Mouse (Mus musculus): Measurements from ENCODE around the gene Erap1. TPM values are rescaled to one million over a fixed set of nuclear protein-coding genes. Genes with fewer than 3 reads are reported as not detected.

The Erap1 gene
- polyA plus RNA-seq, 1 experiment from 2014 or later: 2.9 TPM

- H3K4me3 ChIP-seq: no peak overlapping the region
- H3K36me3 ChIP-seq: peaks cover 5% of the 10 kb centered on the region; the same call in 1 of the 2 replicates
- 84% methylated on average over 2 of the region's 2 CpGs for WGBS
- H3K4me1 ChIP-seq: no peaks in the 10 kb centered on the region
- DNase-seq (ENCODE audit: low spot score): no peak
- H3K27me3 ChIP-seq (ENCODE audit: low read depth, poor library complexity, severe bottlenecking): no peaks in the 10 kb centered on the region
- no peak overlapping the region for H3K27ac ChIP-seq
- H3K9me3 ChIP-seq (replicated peaks): no peaks in the 10 kb centered on the region
These were observed 79.6 kb downstream of the Erap1 start for GRCm38 (mm10) chr13:74719002-74719401.

DNA sequence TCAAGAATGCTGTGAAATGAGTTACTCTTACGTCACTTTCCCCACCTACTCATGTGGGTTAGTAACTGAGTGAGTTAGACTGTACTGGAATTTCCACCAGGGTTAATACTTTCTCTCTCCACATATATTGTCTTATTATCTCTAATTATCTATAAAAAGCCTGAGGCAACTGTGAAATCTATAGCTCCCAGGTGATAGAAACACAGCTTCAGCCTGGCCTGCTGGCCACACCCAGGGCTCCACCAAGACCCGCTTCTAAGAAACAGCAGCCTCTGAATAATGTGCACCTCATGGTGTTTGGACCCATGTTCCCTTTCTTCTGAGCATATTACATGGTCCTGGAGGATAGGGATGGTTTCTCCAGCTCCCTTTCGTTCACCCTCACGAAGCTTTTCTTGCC, 94.4 kb downstream of the Erap1 start:
- Histone ChIP-seq H3K27ac (no peak overlapping the region), H3K4me3 (no peak overlapping the region), H3K27me3 (ENCODE audit: low read depth, poor library complexity, severe bottlenecking) (no peaks in the 10 kb centered on the region), H3K4me1 (no peaks in the 10 kb centered on the region), H3K36me3 (peaks cover 21% of the 10 kb centered on the region; the same call in 1 of the 2 replicates), H3K9me3 (replicated peaks) (no peaks in the 10 kb centered on the region)
- DNase-seq (ENCODE audit: low spot score): no peak
- 91% methylated on average over 4 of the region's 4 CpGs for WGBS

GRCm38 (mm10) chr13:74735834-74736233, 96.5 kb downstream of the Erap1 start:
- WGBS: 88% methylated on average over 5 of the region's 5 CpGs
- Histone ChIP-seq H3K27ac (no peak overlapping the region), H3K27me3 (ENCODE audit: low read depth, poor library complexity, severe bottlenecking) (no peaks in the 10 kb centered on the region), H3K36me3 (peaks cover 13% of the 10 kb centered on the region; the same call in 1 of the 2 replicates), H3K9me3 (replicated peaks) (no peaks in the 10 kb centered on the region), H3K4me1 (no peaks in the 10 kb centered on the region), H3K4me3 (no peak overlapping the region)
- no peak for DNase-seq (ENCODE audit: low spot score)

GRCm38 (mm10) chr13:74736396-74736795, 97.0 kb downstream of the Erap1 start:
- Histone ChIP-seq H3K4me1 (no peaks in the 10 kb centered on the region), H3K27ac (no peak overlapping the region), H3K4me3 (no peak overlapping the region), H3K27me3 (ENCODE audit: low read depth, poor library complexity, severe bottlenecking) (no peaks in the 10 kb centered on the region), H3K36me3 (peaks cover 13% of the 10 kb centered on the region; the same call in 1 of the 2 replicates), H3K9me3 (replicated peaks) (no peaks in the 10 kb centered on the region)
- 98% methylated on average over 2 of the region's 2 CpGs for WGBS
- no peak for DNase-seq (ENCODE audit: low spot score)

Other genes with a start within 250 kb of the Erap1 start
- gene Zfp72, start 248.7 kb upstream of the Erap1 start, polyA plus RNA-seq (2016; fragmentation: Nextera tagmentation; extraction: Ambion mirVana): 5.0 and 5.9 TPM in 2 replicates
- gene Ftl1-ps1, start 239.9 kb upstream of the Erap1 start, polyA plus RNA-seq (2016; fragmentation: Nextera tagmentation; extraction: Ambion mirVana): 72.3 and 80.5 TPM in 2 replicates
- 21.2 and 27.1 TPM in 2 replicates for gene Zfp825, start 145.6 kb upstream of the Erap1 start, polyA plus RNA-seq (2016; fragmentation: Nextera tagmentation; extraction: Ambion mirVana)
- gene Cast, start 169.2 kb downstream of the Erap1 start, polyA plus RNA-seq (2016; fragmentation: Nextera tagmentation; extraction: Ambion mirVana): 16.2 and 21.4 TPM in 2 replicates

All from limb, embryonic 10.5 days (tissue).